Mouse (Mus musculus): ENCODE results near the gene Rpa1. TPM values are rescaled to one million over a fixed set of nuclear protein-coding genes. Genes with fewer than 3 reads are reported as not detected.
"Not testable (repeated sequence)": the region's sequence is repeated elsewhere in the genome, so short reads cannot be mapped to it uniquely, and the experiment has no call there.

Rpa1 gene
- total RNA-seq, 2 experiments from 2014 or later, result 60.0 to 72.0 TPM

DNA sequence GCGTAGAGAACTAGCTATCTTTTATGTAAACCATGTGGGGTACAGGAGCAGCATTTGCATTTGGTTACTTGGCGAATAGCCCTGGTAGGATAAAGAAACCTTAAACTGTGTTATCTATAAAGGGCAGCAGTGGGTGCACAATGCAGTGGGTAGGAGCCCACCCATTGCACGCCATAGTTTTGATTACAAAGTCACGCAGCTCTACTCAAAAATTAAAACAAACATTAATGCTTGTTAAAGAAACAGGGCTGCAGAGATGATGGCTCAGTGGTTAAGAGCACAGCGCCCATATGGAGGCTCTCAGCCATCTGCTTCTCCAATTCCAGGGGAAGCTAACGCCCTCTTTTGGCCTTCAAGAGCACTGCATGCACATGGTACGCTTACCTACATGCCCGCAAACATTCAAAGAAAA, 24.8 kb downstream of the Rpa1 start:
- no peak for DNase-seq

DNA sequence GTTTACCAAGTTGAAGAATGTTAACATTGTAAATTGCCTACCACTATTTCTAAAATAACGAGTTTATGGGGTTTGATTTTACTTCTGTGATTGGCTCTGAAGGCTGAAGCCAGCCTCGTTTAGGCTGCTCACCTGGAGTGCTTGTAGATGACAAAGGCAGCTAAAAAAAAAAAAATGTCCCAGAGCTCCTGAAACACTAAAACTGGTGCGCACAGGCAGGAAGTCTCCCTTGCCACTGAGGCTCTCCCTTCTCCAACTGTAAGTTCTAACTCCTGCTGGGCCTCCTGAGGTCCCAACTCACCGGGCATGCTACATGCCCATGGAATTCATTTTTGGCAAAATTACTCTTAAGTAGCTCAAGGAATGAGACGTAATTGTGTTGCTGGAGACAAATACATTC, 28.9 kb downstream of the Rpa1 start:
- no peak for DNase-seq

DNA sequence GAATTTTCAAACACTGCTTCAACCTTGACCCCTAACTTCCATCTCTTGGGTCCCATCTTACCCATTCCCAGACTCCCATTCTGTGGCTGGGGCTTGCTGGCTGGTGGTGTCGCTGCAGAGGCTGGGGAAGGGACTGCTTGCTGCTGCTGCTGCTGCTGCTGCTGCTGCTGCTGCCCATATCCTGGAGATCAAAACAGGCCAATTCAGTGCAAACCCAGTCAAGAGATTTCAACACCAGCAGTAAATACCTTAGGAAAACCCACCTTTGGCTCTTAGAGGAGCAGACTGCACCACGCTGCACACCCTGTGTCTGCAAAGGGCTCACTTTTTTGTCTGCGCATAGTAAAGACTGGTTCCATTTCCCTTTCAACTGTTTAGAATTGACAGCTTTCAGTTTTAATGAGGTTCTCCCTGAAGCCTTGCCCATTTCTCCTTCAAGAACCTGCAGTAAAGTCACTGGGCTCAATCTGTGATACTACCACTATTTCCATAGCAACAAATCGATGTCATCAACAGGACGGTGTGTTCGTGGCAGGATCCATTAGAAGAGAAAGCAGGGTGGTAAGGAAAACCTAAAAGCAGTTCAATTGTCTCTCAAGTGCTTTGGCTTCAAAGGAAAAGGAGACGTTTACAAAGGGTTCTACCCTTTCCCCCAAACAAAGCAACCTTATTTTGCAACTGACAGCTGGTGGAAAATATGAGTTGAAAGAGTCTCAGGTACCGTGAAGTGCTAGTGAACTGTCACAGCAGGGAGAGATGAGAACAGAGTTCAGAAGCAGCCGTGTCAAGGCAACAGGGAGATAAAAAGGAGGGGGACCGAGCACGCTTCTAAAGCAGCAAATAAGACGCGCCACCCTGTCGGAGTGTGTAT, 29.5 kb downstream of the Rpa1 start:
- no peak for DNase-seq

DNA sequence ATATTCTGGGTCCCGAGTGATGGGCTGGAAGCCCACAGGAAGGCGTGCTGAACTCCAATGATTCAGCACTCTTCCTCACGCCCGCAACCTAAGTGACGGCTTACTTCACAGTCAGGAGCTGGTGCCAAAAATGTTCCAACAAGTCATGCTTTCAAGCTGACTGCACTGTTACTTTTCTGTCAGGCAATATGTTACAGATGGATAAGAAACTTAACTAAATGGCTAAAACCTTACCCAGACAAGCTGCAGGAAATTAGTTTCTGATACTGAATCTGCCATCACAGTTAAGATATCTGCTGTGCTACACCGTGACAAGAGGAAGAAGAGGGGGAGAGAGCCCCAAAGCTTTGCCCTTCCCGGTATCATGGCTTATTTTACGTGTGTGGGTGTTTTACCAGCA, 34.3 kb downstream of the Rpa1 start:
- DNase-seq, result no peak

DNA sequence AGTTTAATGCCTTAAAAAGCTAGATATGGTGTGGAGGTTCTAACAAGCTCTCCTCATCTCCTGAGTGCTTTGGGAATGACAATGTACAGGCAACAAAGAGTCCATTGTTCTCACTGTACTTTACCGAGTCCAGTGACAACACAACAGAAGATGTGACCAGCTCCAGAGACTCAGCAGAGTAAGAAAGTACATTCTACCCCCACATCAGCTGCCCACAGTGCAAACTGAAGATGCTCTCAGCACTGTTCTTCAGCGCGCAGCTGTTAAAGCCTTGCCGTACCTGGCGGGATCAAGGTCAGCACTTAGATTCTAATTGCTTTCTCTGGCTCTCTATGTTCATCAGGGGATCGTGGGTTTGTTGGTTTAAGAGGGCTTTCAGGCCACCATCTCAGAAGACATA, 36.4 kb downstream of the Rpa1 start:
- no peak for DNase-seq

DNA sequence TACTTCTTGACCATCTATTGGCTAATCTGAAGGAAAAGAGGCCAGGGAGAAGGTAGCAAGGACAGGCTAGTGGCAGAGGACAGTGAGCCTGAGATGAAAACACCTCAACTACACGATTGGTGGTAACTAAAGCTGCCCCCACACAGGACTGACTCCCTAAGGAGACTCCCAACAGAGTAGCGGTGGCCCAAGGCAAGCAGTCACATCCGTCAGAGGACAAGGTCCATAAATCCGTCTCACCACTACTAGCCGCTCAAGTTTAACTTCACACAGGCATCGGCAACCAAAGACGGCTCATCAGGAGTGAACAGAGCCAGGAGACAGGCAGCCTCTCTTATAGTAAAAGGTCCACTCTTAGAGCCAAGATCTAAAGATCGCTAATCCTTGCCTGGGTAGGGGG, 37.3 kb downstream of the Rpa1 start:
- DNase-seq, result no peak

DNA sequence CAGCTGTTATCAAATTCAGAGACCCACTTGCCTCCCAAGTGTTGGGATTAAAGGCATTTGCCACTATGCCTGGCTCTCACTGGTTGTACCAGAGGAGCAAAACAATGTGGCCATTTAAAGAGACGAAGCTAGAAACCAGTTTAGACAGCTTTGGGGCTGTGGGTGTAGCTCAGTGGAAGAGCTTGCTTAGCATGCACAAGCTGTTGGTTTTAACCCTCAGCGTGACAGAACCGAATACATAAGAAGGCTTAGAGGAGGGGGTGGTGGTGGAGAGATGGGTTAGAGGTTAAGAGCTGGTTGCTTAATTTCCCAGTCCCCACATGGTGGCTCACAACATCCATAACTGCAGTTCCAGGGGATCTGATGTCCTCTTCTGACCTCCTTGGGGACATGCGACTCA, 39.5 kb downstream of the Rpa1 start:
- no peak for DNase-seq

DNA sequence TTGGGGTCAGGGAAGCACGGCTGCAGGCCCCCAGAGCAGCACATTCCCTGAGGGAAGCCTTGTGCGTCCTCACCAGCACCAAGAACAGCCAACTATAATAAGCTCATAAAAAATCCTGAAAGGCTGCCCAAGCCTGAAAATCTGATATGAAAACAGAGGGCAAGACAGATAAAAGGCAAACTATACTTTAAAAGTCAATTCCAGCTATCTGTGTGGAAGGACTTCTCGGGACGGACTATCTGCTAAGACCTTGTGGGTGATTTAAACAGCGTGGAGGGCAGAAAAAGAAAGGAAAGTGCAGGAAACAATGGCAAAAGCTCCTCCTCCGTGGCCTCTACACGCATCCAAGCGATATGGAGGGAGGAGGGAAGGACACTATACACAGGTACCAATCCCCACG, 43.3 kb downstream of the Rpa1 start:
- DNase-seq, result no peak

DNA sequence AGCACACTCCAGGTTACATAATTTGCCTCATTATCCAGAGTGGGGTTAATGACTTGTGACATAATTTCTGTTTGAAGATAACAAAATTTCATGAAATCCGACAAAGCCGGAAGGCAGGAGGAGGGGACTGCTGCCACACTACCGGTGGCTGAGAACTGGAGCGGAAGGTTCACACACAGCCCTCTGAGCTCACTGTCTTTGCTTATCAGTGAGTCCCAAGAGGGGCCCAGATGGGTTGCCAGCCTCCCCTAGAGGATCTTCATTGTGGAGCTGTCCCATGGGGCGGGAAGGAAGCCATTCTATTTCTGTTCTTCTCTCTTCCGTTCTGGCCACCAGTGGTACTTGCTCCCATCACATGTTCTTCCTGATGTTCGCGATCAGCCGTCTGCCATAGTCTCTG, 47.2 kb downstream of the Rpa1 start:
- DNase-seq, result no peak

DNA sequence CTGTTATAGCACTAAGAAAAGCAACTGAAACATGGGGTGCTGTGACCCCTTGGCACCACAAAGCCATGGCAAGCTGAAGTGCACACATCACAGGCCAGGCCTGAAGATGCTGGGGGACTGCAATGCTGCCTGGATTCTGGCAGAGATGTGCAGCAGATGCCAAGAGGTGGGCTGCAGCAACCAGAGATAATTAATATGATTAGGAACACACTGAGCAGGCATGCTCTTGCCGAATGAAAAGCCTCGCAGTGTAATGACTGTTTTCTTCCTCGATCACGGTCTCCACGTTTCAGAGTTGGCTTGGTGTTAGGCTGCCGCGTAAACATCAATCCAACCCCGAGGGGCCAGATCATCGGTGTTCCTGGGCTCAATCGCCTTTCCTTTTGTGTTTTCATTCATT, 48.3 kb downstream of the Rpa1 start:
- DNase-seq, result no peak

DNA sequence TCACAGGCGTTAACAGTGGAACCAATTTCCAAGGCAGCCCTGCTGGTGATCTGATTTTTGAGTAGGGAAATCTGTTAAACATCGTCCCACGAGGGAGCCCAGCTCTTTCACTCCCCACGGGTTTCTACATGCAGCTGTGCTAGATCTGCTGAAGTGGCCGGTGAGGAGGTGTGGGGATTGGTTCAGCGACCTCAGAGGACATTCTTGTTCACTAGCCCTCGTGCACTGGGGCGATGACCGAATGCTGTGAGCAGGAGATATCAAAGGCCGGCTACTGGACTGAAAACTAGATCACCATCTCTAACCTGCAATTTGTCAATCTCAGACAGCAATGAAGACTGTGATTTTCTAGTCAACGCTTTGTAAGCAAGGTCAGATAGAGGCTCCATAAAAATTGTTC, 49.6 kb downstream of the Rpa1 start:
- DNase-seq, result no peak

DNA sequence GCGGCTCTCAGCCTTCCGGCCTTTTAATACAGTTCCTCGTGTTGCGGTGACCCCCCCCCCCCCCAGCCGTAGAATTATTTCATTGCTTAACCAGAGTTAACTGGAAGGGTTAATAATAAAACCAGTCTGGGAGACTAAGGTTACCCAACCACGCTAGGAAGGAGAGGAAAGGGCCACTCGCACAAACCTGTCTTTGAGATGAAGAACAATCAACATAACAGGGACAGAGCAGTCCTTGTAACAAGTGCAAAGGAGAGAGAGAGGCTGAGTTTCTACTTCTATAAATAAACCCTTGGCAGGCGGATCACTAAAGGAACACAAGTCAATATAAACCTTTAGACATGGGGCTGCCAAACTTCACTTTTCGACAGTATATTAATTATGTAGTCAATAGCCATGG, 50.5 kb downstream of the Rpa1 start:
- DNase-seq, result no peak

DNA sequence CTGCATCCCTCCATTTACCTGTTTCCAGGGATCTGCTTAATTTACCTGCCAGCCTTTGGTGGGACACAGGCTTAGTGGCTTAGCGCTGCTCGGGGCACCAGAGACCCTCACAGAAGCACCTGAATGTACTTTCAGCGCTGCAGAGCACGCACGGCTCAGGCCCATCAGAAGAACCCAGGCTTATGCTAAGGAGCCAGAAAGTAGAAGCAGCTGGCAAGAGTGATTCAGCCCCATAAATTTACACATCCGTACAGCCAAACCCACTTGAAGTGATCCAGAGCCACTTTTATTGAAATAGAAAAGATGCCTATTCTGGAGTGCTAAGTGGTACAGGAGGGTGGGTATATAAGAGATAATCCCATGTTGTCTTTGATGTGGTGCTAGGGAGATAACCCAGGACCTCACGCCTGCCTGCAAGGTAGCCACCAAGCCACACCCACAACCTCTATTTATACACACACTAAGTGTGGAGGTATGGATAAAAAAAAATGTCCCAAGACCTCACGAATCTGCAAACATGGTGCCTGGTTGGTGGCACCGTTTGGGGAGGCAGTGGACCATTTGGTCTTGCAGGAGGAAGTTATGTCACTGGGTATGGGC, 51.6 kb downstream of the Rpa1 start:
- no peak for DNase-seq

DNA sequence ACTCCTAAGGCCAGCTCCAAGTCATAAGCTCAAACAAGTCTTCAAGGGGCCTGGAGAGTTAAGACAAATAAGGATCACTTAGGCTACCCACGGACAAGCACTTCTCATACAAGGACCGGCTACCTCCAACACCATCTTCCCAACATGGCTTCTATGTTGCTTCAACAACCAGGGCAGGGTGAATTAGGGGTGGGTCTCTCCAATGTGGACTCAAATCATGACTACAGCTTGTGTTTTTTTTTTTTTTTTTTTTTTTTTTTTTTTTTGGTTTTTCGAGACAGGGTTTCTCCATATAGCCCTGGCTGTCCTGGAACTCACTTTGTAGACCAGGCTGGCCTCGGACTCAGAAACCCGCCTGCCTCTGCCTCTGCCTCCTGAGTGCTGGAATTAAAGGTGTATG, 52.6 kb downstream of the Rpa1 start:
- not testable (repeated sequence) for DNase-seq

DNA sequence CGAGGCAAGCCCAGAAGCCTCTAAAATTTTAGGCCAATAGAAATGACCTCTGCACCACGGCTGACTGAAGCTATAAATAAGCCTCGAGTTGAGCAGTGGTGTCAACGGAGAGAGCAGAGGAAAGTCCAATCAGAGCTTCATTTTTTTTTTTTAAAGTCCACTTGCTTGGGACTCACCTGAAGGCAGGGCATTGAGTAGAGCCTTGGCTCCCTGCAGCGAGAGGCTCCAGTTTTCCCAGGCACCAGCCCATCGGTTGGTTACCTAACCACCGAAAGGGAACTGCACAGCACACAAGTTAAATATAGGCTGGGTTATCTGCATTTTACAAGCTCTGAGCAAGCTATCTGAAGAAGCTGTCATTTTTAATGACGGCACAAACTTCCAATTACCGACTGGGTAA, 53.3 kb downstream of the Rpa1 start:
- DNase-seq, result no peak

DNA sequence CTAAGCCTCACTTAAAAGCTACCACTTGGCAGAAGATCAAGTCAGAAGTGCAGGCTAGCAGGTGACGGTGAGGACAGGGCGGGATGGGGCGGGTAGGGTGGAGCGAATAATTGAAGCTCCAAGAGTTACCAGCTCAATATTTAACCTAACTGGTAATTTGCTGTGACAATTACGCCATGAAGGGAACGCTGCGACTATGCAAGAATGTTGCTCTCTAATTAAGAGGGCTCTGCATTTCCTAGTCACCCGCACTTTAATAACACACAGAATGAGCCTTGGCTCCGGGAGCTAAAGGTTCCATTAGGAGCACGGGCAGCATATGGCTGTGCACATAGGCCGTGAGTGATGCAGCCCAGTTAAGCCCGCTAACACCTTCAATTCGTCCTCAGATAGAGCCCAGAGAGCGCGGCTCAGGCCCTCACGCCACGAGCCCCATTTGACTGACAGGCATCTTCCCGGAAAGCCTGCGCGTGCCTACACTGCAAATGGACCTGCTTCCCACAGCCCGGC, 54.2 kb downstream of the Rpa1 start:
- no peak for DNase-seq

DNA sequence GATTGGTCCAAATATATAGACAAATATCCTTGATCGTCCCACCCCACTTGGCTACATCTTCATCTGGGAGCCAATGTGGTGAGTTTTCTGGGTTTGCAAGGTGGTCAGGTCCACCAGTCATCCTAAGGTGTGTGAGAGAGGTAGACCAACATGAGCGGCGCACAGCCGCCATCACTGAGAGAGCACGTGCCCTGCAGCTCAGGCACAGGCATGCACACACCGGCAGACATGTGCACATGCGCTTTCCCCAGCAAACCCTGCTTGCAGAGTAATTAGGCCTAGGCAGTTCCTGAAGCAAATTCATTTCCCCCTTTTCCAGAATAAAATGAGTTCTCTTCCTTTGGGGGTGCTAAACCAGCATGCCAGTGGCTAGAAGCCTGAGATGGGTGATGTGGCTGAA, 55.8 kb downstream of the Rpa1 start:
- DNase-seq, result no peak

DNA sequence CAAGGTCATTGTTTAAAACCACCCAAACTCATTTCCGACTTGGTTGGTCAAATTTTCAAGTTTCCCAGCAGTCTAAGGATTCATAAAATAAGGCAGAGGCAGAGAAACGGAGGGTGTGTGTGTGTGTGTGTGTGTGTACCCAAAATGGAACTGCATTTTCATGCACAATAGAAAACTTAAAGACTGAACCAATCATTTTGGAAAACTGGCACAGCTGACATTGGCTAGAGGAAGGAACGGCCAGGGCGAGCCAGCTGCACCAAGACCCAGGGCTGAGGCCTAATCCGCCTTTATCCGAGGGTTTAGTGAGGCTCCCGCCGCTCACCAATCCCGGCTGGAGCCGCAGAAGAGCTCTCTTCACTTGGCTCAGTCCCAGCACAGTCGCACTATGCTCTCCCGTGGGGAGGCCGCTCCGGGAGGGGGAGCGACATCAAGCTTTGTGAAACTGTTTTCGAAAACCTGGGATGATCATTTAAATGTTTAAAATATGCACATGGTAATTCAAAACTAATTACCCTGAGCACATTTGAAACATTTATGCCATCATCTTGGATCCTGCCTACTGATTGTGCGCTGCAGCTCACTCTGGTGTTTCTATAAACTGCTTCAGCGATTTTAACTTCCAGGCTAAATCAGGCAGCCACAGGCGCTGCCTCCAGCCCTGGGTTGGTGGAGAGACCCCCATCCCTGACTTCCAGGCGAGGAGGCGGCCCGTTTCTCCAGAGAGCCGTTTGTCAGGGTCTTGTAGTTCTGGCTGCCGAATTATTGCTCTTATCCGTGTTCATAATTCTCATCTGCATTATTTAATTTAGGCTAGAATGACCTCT, 56.5 kb downstream of the Rpa1 start:
- DNase-seq, result no peak

DNA sequence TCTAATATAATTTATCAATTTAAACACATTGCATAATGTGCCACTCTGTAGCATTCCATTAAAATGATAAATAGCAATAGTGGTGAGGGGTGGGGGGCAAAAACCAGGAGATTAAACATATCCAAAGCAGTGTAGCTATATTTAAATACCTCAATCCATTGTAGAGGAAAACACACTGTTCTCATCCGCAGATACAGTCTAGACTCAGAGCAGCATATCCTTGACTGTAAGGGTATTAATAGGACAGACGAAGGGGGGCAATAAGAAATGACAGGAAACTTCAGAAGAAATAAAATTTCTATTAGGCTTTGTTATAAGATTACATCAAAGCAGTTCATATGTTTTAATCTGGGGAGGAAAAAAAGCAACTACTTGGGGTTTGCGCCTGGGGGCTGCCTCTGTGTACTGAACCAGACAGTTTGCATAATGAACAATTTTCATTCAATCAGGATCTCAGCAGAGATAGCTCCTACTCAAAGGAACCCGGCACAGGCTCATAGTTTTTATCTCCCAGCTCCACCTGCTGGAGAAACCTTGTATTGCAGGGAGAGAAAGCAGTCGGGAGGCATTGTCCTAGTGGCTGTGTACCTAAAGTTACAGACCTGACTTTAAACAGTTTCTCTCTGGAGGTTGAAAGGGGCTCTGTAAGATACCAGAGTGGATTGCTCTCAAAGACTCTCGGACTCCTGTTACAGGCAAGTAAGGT, 57.4 kb downstream of the Rpa1 start:
- DNase-seq, result peak; percentile 94

DNA sequence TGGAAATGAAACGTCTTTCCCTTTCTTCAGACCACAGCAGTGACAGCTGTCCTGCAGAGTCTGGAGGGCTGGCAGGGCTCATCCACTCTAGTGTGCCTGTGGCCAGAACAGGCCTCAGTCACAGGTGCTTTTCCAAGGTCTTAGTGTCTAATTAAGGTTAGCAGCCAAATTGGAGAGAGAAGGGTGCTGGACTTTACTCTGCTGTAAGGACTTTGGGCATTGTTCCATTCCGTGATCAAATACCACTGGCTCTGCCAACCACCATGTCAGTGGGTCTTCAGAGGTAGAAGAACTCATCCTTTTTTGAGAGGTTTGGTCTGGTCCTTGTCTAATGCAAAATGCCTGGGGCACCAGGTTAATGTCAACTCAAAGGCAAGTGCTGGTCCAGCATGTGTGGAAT, 59.0 kb downstream of the Rpa1 start:
- no peak for DNase-seq

DNA sequence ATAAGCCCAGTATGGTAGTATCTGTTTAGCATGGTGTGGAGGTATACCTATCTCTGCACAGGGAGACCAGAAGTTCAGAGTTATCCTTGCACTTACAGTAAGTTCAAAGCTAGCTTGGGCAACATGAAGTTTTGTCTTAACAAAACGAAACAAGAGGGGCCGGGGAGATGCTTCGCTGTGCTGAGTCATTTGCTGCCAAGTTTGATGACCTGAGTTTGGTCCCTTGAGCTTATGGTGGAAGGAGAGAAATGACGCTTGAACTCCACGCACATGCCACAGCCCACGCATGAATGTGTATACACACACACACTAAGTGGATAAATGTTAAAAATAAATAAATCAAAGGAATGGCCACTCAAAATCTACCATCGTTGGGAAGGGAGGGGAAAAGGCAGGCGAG, 59.6 kb downstream of the Rpa1 start:
- no peak for DNase-seq

DNA sequence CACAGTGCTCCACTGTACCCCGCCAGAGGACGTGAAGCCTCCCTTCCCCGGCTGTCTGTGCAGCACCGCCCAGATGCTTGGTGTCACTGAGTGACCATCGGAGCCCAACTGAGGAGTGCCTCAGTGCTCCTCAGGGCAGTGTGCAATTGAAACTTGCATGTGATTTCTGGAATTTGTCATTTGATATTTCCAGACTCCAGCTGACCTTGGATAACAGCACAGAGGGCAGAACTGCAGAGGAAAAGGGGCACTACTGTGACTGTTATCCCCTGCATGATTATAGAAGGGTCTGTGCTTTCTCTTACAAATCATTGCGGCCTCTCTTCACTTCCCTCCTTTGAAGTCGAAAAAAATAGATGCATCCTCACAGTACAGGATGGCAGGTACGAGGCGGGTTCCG, 60.2 kb downstream of the Rpa1 start:
- no peak for DNase-seq
